Mouse (Mus musculus) intestine, embryonic 15.5 days (tissue): ENCODE measurements at regions not wholly inside any gene's neighbourhood (a gene's known extent, or its start where the extent isn't known, plus 50 kb on each side); places are given as distances from the start of the nearest gene placed in this dataset.

Source experiments
- ATAC-seq: fragments of 200-750 bp; cut with Nextera tagmentation; 2 replicates; pipeline ENCODE4 v1.8.0; 2017; ENCODE audit warnings: moderate TSS enrichment, moderate library complexity
- H3K27ac ChIP-seq: fragments of 300-500 bp; sonication (generic); 2 replicates; pipeline ENCODE4 v1.5.1; 2015; ENCODE audit warnings: mild to moderate bottlenecking, inconsistent platforms
- H3K27me3 ChIP-seq: fragments of 300-500 bp; sonication (generic); replicated peaks from 2 replicates; pipeline ENCODE4 v1.6.1; 2015; ENCODE audit warnings: inconsistent platforms
- H3K36me3 ChIP-seq: fragments of 300-500 bp; sonication (generic); 2 replicates; pipeline ENCODE4 v1.6.1; 2015; ENCODE audit warnings: inconsistent platforms
- H3K4me1 ChIP-seq: fragments of 300-500 bp; sonication (generic); replicated peaks from 2 replicates; pipeline ENCODE4 v1.6.1; 2015; ENCODE audit warnings: inconsistent platforms
- H3K4me2 ChIP-seq: fragments of 300-500 bp; sonication (generic); replicated peaks from 2 replicates; pipeline ENCODE4 v1.6.1; 2015; ENCODE audit warnings: mild to moderate bottlenecking, inconsistent platforms
- H3K4me3 ChIP-seq: fragments of 300-500 bp; sonication (generic); replicated peaks from 2 replicates; pipeline ENCODE4 v1.5.1; 2015; ENCODE audit warnings: inconsistent platforms
- H3K9ac ChIP-seq: fragments of 300-500 bp; sonication (generic); 2 replicates; pipeline ENCODE4 v1.6.1; 2015; ENCODE audit warnings: inconsistent platforms
- H3K9me3 ChIP-seq: fragments of 300-500 bp; sonication (generic); 2 replicates; pipeline ENCODE4 v1.6.1; 2016; ENCODE audit warnings: inconsistent platforms
- WGBS: fragments of 180-500 bp; shearing (Covaris S2); methylation state at CpG from one replicate; pipeline ENCODE4 v1.1.7; 2015; 5-methylcytosine and 5-hydroxymethylcytosine counted together

DNA sequence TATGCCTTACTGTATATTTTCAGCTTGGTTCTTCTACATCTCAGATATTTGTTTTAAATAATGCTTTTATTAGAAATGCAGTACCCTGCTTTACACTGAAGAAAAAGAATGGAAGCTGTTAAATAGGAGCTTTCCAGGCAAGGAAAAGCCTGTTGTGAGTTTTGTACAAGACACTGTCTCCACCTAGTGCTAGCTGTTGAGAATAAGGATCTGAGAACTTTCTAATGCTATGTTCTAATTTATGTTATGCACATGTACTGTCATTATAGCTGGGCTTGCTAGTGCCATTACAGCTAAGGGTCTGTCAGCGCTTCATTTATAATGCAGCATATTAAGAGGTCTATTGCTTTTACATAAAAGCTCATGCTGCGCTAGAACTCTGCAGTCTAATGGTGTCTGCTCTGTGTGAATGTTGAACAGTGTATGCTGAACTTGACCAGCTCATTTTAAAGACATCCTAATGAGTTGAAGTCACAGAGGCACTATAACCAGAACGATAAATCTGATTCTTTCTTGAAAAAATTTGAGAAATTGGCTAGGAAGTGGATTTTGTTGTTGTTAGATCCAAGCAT is 315.4 kb upstream of the Dnajc24 start:
- no peaks in the 10 kb centered on the region for H3K4me1 ChIP-seq
- no peak for ATAC-seq
- no peaks in the 10 kb centered on the region for H3K36me3 ChIP-seq
- H3K27me3 ChIP-seq, result no peaks in the 10 kb centered on the region
- no peak overlapping the region for H3K9ac ChIP-seq
- no peak overlapping the region for H3K27ac ChIP-seq
- 88% methylated on average over 3 of the region's 3 CpGs for WGBS
- no peak overlapping the region for H3K4me2 ChIP-seq
- H3K4me3 ChIP-seq, result no peak overlapping the region
- H3K9me3 ChIP-seq, result no peaks in the 10 kb centered on the region

DNA sequence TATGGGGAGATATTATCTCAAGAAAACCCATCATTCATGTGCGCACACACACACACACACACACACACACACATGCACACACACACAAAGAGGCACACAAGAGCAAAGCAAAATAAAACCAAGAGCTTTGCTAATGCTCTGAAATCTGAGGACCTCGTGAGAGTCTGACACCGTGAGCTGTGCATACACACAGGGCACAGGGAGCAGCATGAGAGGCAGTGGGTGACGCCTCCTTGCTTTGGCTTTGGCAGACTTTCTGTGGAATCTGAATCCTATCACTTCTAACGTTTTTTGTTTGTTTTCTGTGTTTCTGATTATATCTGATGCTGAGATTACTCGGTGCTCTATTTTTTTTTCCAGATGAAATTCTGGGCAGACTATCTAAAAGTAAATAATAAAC is 343.4 kb upstream of the Dnajc24 start:
- 67% methylated on average over 6 of the region's 6 CpGs for WGBS
- no peak overlapping the region for H3K9ac ChIP-seq
- H3K36me3 ChIP-seq, result no peaks in the 10 kb centered on the region
- H3K4me3 ChIP-seq, result no peak overlapping the region
- H3K4me1 ChIP-seq, result no peaks in the 10 kb centered on the region
- ATAC-seq, result no peak
- no peak overlapping the region for H3K27ac ChIP-seq
- no peak overlapping the region for H3K4me2 ChIP-seq
- no peaks in the 10 kb centered on the region for H3K9me3 ChIP-seq
- H3K27me3 ChIP-seq, result no peaks in the 10 kb centered on the region

DNA sequence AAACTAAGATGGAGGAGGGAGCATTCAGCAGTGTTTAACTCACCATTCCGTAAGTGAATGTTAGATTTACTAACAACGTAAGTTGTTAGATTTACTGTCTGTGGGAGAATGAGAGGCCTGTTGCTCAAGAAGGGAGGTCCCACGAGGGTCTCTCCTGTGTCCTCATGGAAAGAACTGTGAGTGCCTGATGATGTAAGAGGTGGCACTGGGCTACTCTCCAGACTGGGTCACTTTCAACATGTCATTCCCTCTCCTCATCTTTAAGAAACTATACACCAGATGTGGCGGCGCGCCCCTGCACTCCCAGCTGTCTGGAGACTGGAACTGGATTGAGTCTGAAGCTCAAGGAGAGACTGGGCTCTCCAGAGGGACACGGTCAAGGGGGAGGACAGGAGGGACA is 343.9 kb upstream of the Dnajc24 start:
- Histone ChIP-seq H3K9ac (no peak overlapping the region), H3K4me2 (no peak overlapping the region), H3K36me3 (no peaks in the 10 kb centered on the region), H3K27me3 (no peaks in the 10 kb centered on the region), H3K4me3 (no peak overlapping the region), H3K4me1 (no peaks in the 10 kb centered on the region), H3K27ac (no peak overlapping the region), H3K9me3 (no peaks in the 10 kb centered on the region)
- no peak for ATAC-seq
- WGBS, result 76% methylated on average over 7 of the region's 7 CpGs

DNA sequence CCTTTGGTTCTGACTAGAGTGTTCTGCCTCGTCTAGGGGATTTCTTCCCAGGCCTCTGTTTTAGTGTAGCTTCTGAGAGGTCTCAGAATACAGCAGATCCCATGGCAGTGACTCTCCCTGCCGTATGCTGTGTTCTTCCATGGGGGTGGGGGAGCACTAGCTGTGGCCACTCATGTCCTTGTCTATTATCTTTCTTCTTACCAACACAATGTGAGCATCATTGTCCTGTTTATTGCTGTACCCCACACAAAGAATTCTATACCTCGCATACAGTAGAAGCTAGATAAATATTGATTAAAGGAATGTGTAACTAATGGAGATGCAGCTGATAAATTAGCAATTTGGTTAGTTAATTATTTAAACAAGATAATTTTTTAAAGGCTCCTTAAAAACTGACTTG is 337.5 kb upstream of the Mpped2 start:
- Histone ChIP-seq H3K4me1 (no peaks in the 10 kb centered on the region), H3K36me3 (no peaks in the 10 kb centered on the region), H3K27me3 (no peaks in the 10 kb centered on the region), H3K9ac (no peak overlapping the region), H3K27ac (no peak overlapping the region), H3K9me3 (no peaks in the 10 kb centered on the region), H3K4me2 (no peak overlapping the region), H3K4me3 (no peak overlapping the region)
- WGBS, result 61% methylated on average over 3 of the region's 3 CpGs
- ATAC-seq, result 0 out of 2 replicates have a peak, but pooled peaks have one; percentile 43

DNA sequence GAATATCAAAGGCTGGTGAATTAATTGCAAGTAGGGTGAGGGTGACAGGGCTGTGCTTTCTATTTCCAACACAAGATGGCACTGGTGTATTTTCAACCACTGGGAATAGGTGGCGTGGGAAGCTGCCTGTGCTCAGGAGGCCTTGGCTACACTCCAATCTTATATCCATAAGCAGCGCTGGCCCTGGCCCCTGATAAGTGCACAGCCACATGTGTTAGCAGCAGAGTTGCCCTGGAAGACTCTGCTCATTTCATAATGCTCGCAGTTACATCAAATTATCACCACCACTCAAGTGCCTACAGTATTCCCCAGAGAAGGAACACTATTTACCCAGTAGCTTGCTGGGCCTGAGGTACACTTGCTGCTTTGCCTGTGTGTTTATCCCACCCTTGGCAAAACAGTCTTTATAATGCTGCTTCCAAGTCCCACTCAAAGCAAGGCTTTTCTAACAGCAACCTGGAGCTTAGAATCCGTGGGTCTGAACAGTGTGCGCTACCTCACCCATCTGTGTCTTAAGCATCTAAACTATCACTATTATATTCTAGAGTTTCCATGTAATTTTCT is 337.0 kb upstream of the Mpped2 start:
- 41% methylated on average over 5 of the region's 5 CpGs for WGBS
- Histone ChIP-seq H3K9ac (no peak overlapping the region), H3K4me1 (no peaks in the 10 kb centered on the region), H3K9me3 (no peaks in the 10 kb centered on the region), H3K4me2 (no peak overlapping the region), H3K27me3 (no peaks in the 10 kb centered on the region), H3K27ac (no peak overlapping the region), H3K4me3 (no peak overlapping the region), H3K36me3 (no peaks in the 10 kb centered on the region)
- ATAC-seq, result peak; percentile 94

DNA sequence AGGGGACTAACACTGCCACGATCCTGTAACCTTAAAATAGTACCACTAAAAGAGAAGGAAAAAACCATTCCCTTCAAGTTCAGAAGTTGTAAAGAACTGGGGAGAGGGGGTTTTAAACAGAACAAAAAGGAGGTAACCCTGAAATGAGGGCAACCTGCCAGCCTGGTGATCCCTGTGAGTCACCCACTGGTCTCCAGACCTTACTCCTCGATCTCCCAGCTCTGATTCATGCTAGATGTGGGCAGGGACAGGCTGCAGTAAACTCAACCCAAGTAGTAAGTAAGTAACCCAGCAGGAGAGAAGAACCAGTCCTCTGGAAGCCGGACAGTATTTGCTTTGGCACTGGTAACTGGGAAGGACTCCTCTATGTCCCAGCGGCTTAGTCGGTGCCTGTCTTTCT is 324.4 kb upstream of the Mpped2 start:
- H3K9ac ChIP-seq, result no peak overlapping the region

DNA sequence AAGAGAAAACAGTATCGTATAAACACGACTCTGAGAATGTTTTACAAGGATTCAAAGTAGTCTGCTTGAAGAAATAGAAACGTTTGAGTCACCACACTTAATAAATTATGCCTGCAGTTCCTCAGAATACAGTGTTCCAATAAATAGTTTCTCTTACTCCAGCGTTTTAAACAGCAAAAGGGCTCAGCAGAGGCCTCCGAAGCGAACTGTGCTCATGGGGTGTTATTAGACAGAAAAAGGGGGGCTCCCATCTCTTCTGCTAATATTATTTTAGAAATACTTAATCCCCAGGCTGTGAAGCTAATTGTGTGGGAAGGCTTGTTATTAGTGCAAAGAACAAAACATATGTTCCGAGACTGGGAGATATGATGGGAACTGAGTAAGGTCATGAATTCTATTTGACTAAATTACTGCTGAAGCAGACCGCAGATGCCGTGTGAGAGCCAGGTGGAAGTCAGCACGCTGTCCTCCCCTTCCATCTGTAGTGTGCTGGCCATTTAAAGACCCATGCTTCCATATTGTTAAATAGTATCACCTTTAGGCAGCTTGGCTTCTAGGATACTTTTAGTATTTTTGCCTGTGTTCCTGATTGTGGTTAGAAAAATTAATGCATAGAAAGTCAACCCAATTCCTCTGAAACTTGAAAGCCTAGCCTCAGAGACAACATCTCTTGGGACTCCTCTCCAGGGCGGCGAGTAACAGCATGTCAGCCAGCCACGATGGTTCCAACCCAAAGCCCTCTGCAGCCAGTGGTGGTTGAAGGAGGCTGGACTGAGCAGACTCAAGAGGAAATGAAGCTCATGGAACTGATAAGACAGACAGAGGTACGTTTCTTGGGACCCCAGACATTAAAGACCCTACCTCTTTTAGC is 309.4 kb upstream of the Mpped2 start:
- no peaks in the 10 kb centered on the region for H3K27me3 ChIP-seq
- no peaks in the 10 kb centered on the region for H3K9me3 ChIP-seq
- no peaks in the 10 kb centered on the region for H3K4me1 ChIP-seq
- no peak overlapping the region for H3K27ac ChIP-seq
- H3K4me2 ChIP-seq, result no peak overlapping the region
- H3K9ac ChIP-seq, result no peak overlapping the region
- ATAC-seq, result no peak
- no peak overlapping the region for H3K4me3 ChIP-seq
- no peaks in the 10 kb centered on the region for H3K36me3 ChIP-seq
- 58% methylated on average over 14 of the region's 14 CpGs for WGBS

More for the DNA sequence above, 324.4 kb upstream of the Mpped2 start:
- no peak overlapping the region for H3K27ac ChIP-seq
- 84% methylated on average over 5 of the region's 5 CpGs for WGBS
- no peaks in the 10 kb centered on the region for H3K36me3 ChIP-seq
- H3K4me1 ChIP-seq, result no peaks in the 10 kb centered on the region
- no peak overlapping the region for H3K4me2 ChIP-seq
- H3K9me3 ChIP-seq, result no peaks in the 10 kb centered on the region
- no peak overlapping the region for H3K4me3 ChIP-seq
- H3K27me3 ChIP-seq, result no peaks in the 10 kb centered on the region
- no peak for ATAC-seq

DNA sequence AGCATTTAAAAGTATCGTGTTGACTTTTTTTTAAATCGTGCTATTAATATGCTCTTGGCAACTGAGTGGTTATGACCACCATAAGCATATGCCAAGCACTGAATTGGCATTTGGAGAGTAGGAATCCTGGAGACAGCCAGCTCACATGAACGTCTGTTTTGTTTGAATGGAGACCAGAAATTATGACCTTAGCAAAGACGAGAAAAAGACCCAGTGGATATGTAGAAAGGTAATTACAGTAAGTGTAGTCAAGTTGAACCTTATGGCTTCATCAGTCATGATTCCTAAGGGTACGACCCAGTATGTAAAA is 308.8 kb upstream of the Mpped2 start:
- no peak for ATAC-seq
- Histone ChIP-seq H3K4me3 (no peak overlapping the region), H3K4me1 (no peaks in the 10 kb centered on the region), H3K36me3 (no peaks in the 10 kb centered on the region), H3K9ac (no peak overlapping the region), H3K4me2 (no peak overlapping the region), H3K27ac (no peak overlapping the region), H3K9me3 (no peaks in the 10 kb centered on the region), H3K27me3 (no peaks in the 10 kb centered on the region)
- 89% methylated on average over 5 of the region's 5 CpGs for WGBS

DNA sequence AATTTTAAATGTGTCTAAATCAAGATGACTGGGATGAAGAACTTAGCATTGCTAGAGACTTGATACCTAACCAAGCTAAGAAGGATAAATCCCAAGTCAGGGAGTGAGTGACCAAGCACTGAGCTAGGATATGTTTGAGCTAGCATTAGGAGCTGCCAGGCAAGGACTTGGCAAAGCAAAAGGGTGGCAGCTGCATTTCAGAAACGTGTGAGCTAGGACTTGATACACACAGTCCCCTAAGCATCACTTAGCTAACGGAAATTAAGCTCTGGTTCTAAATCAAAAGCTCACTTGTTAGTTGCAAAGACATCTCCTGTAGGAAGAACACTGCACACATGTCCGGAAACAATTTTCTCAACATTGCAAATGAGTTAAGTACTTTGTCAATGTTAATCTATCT is 308.2 kb upstream of the Mpped2 start:
- Histone ChIP-seq H3K27ac (no peak overlapping the region), H3K4me2 (no peak overlapping the region), H3K9ac (no peak overlapping the region), H3K4me3 (no peak overlapping the region), H3K4me1 (no peaks in the 10 kb centered on the region), H3K9me3 (no peaks in the 10 kb centered on the region), H3K27me3 (no peaks in the 10 kb centered on the region), H3K36me3 (no peaks in the 10 kb centered on the region)
- ATAC-seq, result no peak
- WGBS, result 78% methylated on average over 3 of the region's 3 CpGs

DNA sequence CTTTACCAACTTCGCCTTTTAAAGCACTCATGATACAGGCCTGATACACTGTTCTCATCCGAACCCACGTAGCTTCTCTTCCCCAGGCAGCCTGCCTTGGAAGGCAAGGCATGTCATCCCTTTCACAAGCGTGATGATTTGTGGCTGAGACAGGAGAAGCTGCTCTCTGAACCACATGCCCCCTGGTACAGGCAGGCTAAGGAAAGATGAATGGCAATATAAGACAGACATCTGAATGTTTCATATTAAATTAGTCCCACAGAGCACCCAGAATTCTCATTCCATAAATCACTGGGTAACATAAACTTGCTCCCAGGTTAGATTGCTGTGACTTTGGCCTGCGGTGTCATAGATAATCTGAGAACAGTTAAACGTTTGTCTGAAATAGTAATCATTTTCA is 280.9 kb upstream of the Mpped2 start:
- no peaks in the 10 kb centered on the region for H3K27me3 ChIP-seq
- no peak overlapping the region for H3K4me2 ChIP-seq
- H3K36me3 ChIP-seq, result no peaks in the 10 kb centered on the region
- H3K4me3 ChIP-seq, result no peak overlapping the region
- no peak overlapping the region for H3K27ac ChIP-seq
- 40% methylated on average over 6 of the region's 6 CpGs for WGBS
- no peaks in the 10 kb centered on the region for H3K9me3 ChIP-seq
- ATAC-seq, result no peak
- no peaks in the 10 kb centered on the region for H3K4me1 ChIP-seq
- H3K9ac ChIP-seq, result no peak overlapping the region

DNA sequence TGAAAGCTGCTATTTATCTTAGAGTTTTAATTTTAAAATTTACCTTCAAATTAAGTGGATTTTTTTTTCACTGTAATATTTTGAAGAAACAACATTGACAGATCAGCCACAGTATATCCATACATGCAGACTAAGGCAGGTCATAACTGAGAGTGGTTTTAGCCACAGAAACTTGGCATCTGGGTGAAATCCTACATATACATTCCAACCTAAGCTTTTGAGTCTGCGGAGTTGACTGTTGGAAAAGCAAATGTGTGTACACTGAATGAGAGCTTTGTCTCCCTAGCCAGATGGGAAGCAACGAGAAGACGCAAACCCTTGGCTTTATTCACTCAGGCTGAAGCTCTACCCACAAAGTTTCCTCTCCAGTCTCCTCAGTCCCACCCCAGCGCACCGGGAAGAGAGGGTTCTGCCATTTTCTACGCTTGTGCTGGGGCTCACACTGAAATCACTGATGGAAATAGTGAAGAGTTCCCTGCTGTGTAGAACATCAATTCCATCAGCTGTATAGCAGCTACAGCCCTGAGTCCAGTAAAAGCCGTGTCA is 277.5 kb upstream of the Mpped2 start:
- Histone ChIP-seq H3K36me3 (no peaks in the 10 kb centered on the region), H3K9me3 (no peaks in the 10 kb centered on the region), H3K4me3 (no peak overlapping the region), H3K9ac (no peak overlapping the region), H3K27me3 (no peaks in the 10 kb centered on the region), H3K27ac (no peak overlapping the region), H3K4me1 (no peaks in the 10 kb centered on the region), H3K4me2 (no peak overlapping the region)
- ATAC-seq, result no peak
- 75% methylated on average over 7 of the region's 7 CpGs for WGBS

DNA sequence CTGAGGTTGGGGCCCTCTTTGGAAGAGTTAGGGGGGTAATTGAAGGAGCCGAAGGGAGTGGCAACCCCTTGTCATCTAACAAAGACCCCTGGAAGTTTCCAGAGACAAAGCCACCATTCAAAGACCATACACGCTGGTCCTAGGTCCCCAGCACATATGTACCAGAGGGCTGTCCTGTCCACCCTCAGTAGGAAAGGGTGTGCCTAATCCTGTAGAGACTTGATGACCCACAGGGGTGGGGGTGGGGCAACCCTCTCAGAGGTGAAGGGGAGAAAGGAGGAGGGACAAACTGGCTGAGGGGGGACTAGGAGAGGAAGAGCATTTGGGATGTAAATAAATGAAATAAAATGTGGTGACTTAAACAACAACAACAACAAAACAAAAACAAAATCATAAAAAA is 274.9 kb upstream of the Mpped2 start:
- H3K4me2 ChIP-seq, result no peak overlapping the region
- no peaks in the 10 kb centered on the region for H3K4me1 ChIP-seq
- 73% methylated on average over 2 of the region's 2 CpGs for WGBS
- no peak for ATAC-seq
- no peaks in the 10 kb centered on the region for H3K9me3 ChIP-seq
- H3K4me3 ChIP-seq, result no peak overlapping the region
- no peak overlapping the region for H3K27ac ChIP-seq
- H3K9ac ChIP-seq, result no peak overlapping the region
- H3K36me3 ChIP-seq, result no peaks in the 10 kb centered on the region
- H3K27me3 ChIP-seq, result no peaks in the 10 kb centered on the region

DNA sequence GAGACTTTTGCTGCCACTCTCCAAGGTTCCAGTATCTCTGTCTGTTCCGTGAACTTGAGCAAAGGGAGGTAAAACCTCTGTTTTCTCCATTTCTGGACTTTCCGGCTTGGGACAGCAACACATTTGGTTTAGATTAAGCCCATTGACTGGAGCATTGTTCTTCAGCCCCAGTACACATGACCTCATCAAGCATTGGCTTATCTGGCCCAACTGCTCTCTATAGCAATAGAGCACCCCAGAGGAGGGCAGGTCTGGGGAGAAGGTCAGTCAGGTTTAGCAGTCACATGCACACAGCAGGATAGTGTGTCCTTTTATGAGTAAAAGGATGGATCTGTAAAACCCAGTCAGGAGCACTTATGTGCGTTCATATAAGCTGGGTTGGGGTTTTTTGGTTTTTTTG is 268.1 kb upstream of the Mpped2 start:
- no peak for ATAC-seq
- WGBS, result 80% methylated on average over 3 of the region's 3 CpGs
- Histone ChIP-seq H3K9me3 (no peaks in the 10 kb centered on the region), H3K9ac (no peak overlapping the region), H3K27ac (no peak overlapping the region), H3K4me2 (no peak overlapping the region), H3K4me3 (no peak overlapping the region), H3K4me1 (no peaks in the 10 kb centered on the region; the same call in 1 of the 2 replicates), H3K27me3 (no peaks in the 10 kb centered on the region), H3K36me3 (no peaks in the 10 kb centered on the region)
